Mouse (Mus musculus) adrenal gland, postnatal 14 days (tissue): ENCODE data around the gene Htr6. TPM values are rescaled to one million over a fixed set of nuclear protein-coding genes. Genes with fewer than 3 reads are reported as not detected.

Source experiments
- DNase-seq: peaks from one replicate; pipeline ENCODE4 v3.0.0; 2021; ENCODE audit warnings: mixed read lengths
- total RNA-seq: library from RNA; stranded (reverse); gene quantifications from 2 replicates; pipeline ENCODE4 v1.2.3, GENCODE M21; 2021

The Htr6 gene
- total RNA-seq, 1 experiment from 2014 or later: not detected

GRCm38 (mm10) chr4:139086984-139087383 is 11.6 kb upstream of the Htr6 start:
- DNase-seq: no peak

- DNase-seq: peak; percentile 90
Measured at GRCm38 (mm10) chr4:139086037-139086436, 10.7 kb upstream of the Htr6 start.

DNA sequence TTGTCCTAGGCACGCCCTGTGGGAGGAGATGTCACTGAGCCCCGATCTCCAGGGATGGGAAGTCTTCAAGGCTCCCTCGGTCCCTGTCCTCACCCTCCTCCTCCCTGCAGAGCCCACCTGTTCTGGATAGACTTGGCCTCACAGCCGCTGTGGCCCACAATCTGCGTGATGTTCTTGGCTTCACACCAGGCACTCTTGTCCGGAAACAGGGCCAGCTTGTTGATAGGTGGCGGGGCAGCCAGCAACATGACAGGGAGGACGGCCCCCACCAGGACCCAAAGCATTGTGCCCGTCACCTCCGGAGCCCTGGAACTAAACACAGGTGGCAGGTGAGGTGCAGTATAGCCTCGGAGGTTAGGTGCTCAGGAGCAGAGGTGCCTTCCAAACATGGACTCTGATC is 10.0 kb upstream of the Htr6 start:
- DNase-seq: no peak

DNA sequence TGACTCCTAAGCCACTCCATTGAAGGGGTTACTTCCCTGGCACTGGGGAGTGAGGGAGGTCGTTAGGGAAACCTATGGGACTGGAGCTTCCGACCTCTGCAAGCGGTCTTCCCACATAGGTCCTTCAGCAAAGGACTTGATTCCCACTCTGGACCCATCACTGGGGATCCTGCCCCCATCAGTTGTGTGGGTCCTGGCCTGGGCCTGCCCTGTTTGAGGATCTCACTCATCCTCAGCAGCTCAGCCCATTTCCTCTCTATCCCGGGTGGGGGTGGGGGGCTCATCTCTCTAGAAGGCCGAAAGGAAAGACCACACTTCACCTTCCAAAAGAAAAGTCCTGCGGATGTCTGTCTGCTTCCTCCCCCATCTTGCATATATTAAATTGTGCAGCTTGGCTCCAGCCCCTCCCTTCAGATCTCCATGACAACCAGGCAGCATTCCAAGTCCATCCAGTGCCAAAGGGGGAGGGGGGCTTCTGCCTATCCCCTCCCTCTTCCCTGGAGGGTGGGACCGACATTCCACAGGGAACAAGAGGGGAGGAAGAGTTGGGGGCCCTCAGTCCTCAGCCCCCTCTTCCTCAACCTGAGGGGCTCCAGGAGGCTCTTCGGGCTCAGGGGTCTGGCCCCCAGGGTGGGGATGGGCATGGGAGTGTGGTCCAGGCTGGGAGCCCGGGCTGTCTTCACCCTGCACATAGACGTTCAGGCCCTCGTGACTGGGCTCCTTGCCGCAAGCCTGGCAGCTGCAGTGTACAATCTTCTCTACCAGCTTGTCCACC is 7.6 kb upstream of the Htr6 start:
- no peak for DNase-seq

DNA sequence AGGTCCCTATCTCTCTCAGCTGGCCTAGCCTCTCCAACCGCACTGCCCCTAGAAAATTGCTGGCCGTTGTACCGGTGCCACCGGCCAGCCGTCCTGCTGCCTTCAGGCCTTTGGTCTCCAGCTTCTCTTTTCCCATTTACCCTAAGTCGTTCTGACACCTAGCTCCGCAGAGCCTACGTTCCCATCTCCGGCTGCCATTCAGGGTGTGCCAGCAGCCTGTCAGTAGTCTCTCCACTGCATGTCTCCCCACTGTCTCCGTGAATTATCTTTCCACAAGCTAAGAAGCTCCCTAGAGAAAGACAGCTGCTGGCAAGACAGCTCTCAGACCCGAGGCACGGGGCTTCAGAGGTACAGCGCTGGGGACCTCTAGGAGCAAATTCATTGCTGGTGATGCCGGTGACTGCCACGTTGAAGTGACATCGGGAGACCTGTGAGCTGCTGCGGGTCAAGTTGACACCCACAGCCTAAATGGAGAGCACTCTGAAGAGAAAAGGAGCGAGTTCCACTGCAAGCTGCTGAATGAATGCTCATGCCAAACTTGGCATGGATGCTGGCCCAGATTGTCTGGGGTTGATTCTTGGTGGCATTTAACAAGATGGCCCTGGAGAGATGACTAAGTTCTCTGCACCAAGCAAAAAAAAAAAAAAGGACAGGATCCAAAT is 6.0 kb upstream of the Htr6 start:
- DNase-seq: no peak

DNA sequence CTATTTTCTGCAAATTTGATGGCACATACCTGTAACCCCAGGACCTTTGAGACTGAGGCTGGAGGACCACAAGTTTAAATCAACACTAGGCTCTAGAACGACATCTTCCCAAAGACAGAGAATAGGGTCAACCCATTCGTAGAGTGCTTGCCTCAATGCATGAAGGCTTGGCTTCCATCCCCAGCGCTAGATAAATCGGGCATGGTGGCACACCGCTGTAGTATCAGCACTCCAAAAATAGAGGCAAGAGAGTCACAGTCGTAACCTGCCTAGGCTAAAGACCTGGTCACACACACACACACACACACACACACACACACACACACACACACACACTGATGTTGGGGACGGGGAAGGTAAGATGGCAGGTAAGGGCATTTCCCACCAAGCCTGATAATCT is 4.9 kb upstream of the Htr6 start:
- no peak for DNase-seq

DNA sequence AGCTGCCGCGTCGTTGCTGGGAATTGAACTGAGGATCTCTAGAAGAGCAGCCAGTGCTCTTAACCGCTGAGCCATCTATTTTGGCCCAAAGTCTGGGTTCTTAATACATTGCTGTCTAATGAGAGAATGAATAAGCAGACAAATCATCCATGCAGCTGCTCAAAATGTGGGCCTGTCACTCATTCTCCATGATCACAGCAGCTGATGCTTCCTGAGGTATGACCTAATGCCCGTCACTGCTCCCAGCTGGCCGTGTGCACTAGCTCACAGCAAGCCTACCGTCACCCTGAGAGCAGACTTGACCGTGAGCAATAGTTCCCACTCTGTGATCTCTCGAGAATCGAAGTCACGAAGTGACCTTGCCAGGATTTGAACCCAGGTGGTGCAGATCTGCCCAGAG is 4.1 kb upstream of the Htr6 start:
- DNase-seq: no peak

GRCm38 (mm10) chr4:139078726-139079125 is 3.4 kb upstream of the Htr6 start:
- DNase-seq: no peak

DNA sequence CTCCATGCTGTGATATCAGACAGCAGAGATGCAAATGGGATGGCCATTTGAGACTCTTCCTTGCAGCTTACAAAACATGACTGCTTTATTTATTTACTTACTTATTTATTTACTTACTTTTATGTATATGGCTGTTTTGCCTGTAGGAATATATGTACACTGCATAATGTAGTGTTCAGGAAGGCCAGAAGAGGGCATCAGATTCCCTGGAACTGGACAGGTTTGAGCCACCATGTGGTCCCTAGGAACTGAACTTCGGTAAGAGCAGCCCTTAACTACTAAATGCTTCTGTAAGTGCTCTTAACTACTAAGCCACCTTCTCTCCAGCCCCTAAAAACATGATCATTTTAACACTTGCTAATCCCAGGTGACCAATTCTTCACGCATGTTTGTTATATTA is 2.9 kb upstream of the Htr6 start:
- no peak for DNase-seq

DNA sequence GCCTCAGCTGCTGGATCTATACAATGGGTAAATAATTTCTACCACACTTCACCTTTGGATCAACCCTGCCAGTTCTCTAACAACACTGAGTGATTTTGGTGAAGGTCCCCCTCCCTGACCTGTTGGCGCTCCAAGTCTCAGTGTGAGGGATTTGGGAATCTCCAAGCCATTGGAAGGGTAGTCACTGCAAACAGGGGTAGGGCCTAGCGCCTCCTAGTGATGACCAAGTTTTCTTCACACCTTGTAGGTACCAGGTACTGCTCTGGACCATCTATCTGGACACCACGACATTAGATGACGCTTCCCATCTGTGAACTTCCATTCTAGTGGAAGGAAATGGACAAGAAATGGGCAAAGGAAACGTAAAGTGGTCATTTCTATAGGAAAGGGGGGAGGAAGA is 545 bp upstream of the Htr6 start:
- DNase-seq: no peak

GRCm38 (mm10) chr4:139074060-139074459 is 1.3 kb downstream of the Htr6 start:
- DNase-seq: no peak

DNA sequence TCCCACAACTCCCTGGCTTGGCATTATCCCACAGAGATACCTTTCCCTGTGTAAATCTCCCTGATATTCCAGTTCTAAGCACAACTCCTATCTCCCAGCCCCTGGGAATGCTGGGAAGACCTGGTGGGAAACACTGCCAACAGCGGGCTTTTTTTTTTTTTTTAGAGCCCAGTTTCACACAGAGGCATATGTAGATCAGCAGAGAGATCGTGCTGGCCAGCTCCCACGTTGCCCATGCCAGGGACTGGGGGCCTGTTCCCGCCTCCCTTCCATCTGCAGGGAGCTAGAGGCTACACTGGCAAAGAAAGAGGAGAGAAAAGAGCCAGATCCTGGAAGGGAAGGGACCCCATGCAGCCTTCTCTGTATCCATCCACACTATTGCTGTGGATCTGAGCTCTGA is 7.1 kb downstream of the Htr6 start:
- DNase-seq: no peak

- DNase-seq: no peak
Measured at GRCm38 (mm10) chr4:139064831-139065230, 10.5 kb downstream of the Htr6 start.

GRCm38 (mm10) chr4:139059569-139059968 is 15.8 kb downstream of the Htr6 start:
- DNase-seq: peak; percentile 86

DNA sequence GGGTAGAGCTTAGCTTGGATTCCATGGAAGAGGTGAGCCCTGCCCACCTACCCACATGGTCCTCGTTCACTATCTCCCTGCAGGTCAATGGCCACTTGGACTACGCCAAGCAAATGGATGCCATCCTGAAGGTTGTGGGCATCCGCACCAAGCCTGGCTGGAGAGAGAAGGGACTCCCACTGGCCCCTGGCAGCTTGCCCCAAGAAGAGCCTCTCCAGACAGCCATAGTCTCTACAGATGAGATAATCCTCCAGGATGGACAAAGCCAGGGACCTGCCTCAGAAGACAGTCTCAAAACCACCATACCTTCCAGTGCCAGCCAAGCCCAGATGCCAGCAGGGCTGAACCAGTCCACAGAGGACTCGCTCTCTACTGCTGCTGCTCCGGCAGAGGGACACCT is 17.3 kb downstream of the Htr6 start:
- no peak for DNase-seq

GRCm38 (mm10) chr4:139057291-139057690 is 18.1 kb downstream of the Htr6 start:
- DNase-seq: no peak

DNA sequence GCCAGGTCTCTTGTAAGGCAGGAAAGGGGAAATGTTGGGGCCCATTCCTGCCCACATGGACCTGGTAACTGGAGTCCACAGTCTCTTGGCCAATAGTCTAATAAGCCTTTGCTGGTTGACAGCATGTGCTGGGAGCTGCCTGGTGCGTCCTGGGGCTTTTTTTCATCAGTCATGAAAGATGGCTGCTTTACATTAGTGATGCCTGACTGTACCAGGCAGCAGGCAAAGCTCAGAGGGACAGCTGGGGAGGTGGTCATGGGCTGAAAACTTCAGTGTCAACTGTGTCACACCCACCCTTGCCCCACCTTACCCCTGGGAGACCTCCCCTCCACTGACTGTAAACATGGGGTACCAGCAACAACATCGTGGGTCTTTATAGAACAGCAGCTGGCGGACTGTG is 19.6 kb downstream of the Htr6 start:
- DNase-seq: no peak

DNA sequence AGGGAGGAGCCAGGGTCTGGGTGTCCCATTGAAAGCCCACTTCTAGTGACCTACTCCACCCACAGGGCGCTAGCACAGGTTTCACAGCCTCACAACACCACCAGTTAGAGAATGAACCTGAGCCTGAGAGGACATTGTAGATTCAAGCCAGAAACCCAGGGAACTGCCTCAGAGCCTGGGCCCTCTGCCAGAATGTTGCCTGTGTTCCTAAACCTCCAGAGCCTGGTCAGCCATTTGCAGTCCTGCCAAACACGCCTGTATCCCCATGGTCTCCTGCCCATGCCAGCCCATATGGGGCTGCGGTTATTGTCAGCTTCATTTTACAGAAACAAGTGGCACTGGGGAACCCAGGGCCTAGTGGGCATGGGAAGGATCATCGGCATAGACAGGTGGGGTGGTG is 20.0 kb downstream of the Htr6 start:
- DNase-seq: peak; percentile 69

DNA sequence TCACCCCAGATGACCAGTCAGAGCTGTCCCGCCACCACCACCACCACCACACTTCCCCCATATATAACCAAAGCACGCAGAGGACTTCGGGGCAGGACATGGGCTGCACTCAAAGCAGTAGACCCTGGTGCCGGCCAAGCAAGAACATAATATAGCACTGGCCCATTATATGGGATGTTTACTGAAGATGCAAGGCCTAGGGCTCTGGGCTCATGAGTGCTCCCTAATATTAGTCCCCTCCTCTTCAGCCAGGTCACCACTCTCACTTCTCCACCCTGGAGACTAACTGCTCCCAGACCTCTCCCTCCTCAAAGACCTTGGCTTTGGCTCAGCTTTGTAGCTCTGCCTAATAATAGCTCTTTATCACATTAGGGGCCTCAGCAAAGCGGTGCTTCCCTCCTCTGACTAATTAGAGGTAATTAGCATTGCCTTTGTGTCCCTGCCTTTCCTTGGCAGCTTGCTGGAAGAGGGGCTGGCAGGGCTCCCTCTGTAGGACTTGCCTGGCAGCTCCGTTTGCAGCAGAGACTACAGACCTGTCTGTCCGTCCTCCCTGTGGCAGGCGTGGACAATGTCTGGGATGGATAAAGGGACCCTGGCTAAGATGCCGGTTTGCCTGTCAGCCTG is 21.0 kb downstream of the Htr6 start:
- peak; percentile 31 for DNase-seq

DNA sequence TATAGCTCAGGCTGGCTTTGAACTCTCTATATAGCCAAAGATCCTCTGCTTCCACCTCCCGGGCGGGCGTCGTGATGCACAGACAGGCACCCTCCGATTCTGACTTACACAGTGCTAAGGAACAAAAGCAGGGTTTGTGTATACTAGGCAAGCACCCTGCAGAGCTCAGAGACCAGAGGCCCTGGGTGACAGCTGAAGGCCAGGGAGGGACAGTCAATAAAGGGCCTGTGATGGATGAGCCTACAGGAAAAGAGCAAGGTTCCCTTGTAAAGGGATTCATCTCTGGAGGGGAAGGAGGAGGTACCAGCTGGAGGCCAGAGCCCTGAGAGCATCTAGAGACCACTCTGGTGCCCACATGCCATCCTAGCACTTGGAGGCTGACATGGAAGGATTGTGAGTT is 22.0 kb downstream of the Htr6 start:
- DNase-seq: peak; percentile 61

GRCm38 (mm10) chr4:139052796-139053195 is 22.6 kb downstream of the Htr6 start:
- no peak for DNase-seq

- no peak for DNase-seq
Measured at GRCm38 (mm10) chr4:139048518-139048917, 26.9 kb downstream of the Htr6 start.

GRCm38 (mm10) chr4:139046354-139046753 is 29.0 kb downstream of the Htr6 start:
- no peak for DNase-seq

- DNase-seq: no peak
Measured at GRCm38 (mm10) chr4:139044566-139044965, 30.8 kb downstream of the Htr6 start.
